Mouse (Mus musculus): Measurements from ENCODE around the gene Faah. TPM values are rescaled to one million over a fixed set of nuclear protein-coding genes. Genes with fewer than 3 reads are reported as not detected.

Faah gene
- total RNA-seq, 1 experiment from 2014 or later, result 15.8 TPM

- no peak for ATAC-seq (ENCODE audit: extremely low read depth, insufficient number of reproducible peaks, low FRiP score, poor library complexity, severe bottlenecking)
These were observed 95.0 kb downstream of the Faah start for GRCm38 (mm10) chr4:115922688-115923087.

DNA sequence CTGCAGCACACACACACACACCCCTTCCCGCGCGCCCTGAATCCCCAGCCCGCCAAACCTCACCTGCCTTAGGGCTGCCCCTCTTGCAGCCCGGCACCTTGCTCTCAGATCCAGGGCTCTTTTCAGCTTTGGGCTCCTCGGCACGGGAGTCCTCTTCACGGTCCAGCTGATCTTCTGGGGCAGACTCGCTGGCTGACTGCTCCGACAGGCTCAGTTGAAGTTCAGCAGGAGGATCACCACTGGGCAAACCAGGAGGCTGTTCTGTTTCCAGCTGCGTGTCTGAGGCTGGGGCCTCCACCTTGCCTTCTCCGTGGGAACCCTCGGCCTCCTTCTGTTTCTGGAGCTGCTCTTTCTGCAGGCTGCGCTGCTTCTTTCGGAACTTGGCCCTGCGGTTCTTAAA, 97.8 kb downstream of the Faah start:
- no peak for ATAC-seq (ENCODE audit: extremely low read depth, insufficient number of reproducible peaks, low FRiP score, poor library complexity, severe bottlenecking)

Other genes with a start within 250 kb of the Faah start
- 0.70 and 2.3 TPM in 2 replicates for gene Tex38, start 236.9 kb downstream of the Faah start, total RNA-seq (2017)
- 9.1 and 9.6 TPM in 2 replicates for gene Atpaf1, start 233.1 kb downstream of the Faah start, total RNA-seq (2017)
- gene Mob3c, start 189.8 kb downstream of the Faah start, total RNA-seq (2017), result 16.5 and 20.5 TPM in 2 replicates
- gene Mknk1, start 178.7 kb downstream of the Faah start, total RNA-seq (2017), result 210 and 228 TPM in 2 replicates
- gene Kncn, start 133.5 kb downstream of the Faah start, total RNA-seq (2017), result not detected in 2 replicates
- gene 6430628N08Rik, start 127.3 kb downstream of the Faah start, total RNA-seq (2017), result 0.25 TPM in 1 of 2 replicates, not detected in the other
- not detected in 2 replicates for gene Dmbx1, start 78.0 kb downstream of the Faah start, total RNA-seq (2017)
- 30.7 and 49.6 TPM in 2 replicates for gene Nsun4, start 36.0 kb upstream of the Faah start, total RNA-seq (2017)
- gene Uqcrh, start 57.1 kb upstream of the Faah start, total RNA-seq (2017), result 251 and 277 TPM in 2 replicates
- 14.8 and 19.8 TPM in 2 replicates for gene Lrrc41, start 57.3 kb upstream of the Faah start, total RNA-seq (2017)
- gene Rad54l, start 105.8 kb upstream of the Faah start, total RNA-seq (2017), result 0.86 and 0.93 TPM in 2 replicates
- 21.2 and 24.2 TPM in 2 replicates for gene Pomgnt1, start 105.9 kb upstream of the Faah start, total RNA-seq (2017)
- gene Lurap1, start 133.4 kb upstream of the Faah start, total RNA-seq (2017), result 0.37 and 0.58 TPM in 2 replicates
- gene Tspan1, start 149.7 kb upstream of the Faah start, total RNA-seq (2017), result 5.0 and 7.1 TPM in 2 replicates
- not detected in 2 replicates for gene 1700042G07Rik, start 155.4 kb upstream of the Faah start, total RNA-seq (2017)
- gene Gm49337, start 155.5 kb upstream of the Faah start, total RNA-seq (2017), result not detected in 2 replicates
- 0.70 and 1.6 TPM in 2 replicates for gene Pik3r3, start 203.7 kb upstream of the Faah start, total RNA-seq (2017)

All from neutrophil, adult 5-6 weeks (primary cell).